Mouse (Mus musculus): ENCODE measurements around the gene Ftl1. TPM values are rescaled to one million over a fixed set of nuclear protein-coding genes. Genes with fewer than 3 reads are reported as not detected.
"Not testable (repeated sequence)": the region's sequence is repeated elsewhere in the genome, so short reads cannot be mapped to it uniquely, and the experiment has no call there.

The Ftl1 gene
- 638 and 688 TPM in 2 replicates for total RNA-seq (2021)
- long read RNA-seq, experiment 1, transcript Ftl1-205 (3 exons, 825 nt): minor isoform, 11 of 984 reads
- long read RNA-seq, experiment 1, transcript Ftl1-206 (2 exons, 604 nt): minor isoform, 5 of 984 reads
- long read RNA-seq, experiment 1, transcript Ftl1-201 (4 exons, 968 nt): major isoform, 958 of 984 reads
- long read RNA-seq, experiment 1, partial matches to known transcripts: 3 of 984 reads
- long read RNA-seq, experiment 1, other reads (novel, unspliced or antisense): 5 of 984 reads
- long read RNA-seq, experiment 2, transcript Ftl1-205 (3 exons, 825 nt): minor isoform, 10 of 1,034 reads
- long read RNA-seq, experiment 2, transcript Ftl1-201 (4 exons, 968 nt): major isoform, 1,010 of 1,034 reads
- long read RNA-seq, experiment 2, partial matches to known transcripts: 6 of 1,034 reads
- long read RNA-seq, experiment 2, other reads (novel, unspliced or antisense): 2 of 1,034 reads

DNA sequence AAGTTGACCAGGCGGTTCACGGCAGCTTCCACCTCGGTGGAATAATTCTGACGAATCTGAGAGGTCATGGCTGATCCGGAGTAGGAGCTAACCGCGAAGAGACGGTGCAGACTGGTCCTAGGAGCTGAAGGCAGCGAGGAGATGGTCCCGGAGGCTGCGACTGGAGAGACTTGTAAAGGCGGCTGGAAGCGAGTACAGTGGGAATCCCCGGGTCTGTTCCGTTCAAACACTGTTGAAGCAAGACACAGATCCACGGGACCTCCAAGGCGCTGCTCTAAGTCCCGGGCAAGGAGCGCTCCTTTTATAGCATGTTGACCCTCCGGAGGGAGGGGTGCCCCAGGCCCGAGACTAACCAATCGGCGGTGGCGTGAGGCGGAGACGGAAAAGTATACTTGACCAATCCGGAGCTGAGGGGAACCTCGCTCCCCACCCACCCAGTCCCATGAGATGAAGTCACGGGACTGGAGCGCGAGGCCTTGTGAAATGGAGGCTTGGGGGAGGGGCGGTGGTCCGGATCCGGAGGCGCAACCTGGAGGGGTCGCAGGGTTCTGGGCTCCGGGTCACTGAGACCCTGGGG lies at the start of gene Ftl1:
Gene Ftl1, minus strand, starts transcription at position 321 of the 577 bp plus-strand sequence.
- DNase-seq: peak; percentile 98

DNA sequence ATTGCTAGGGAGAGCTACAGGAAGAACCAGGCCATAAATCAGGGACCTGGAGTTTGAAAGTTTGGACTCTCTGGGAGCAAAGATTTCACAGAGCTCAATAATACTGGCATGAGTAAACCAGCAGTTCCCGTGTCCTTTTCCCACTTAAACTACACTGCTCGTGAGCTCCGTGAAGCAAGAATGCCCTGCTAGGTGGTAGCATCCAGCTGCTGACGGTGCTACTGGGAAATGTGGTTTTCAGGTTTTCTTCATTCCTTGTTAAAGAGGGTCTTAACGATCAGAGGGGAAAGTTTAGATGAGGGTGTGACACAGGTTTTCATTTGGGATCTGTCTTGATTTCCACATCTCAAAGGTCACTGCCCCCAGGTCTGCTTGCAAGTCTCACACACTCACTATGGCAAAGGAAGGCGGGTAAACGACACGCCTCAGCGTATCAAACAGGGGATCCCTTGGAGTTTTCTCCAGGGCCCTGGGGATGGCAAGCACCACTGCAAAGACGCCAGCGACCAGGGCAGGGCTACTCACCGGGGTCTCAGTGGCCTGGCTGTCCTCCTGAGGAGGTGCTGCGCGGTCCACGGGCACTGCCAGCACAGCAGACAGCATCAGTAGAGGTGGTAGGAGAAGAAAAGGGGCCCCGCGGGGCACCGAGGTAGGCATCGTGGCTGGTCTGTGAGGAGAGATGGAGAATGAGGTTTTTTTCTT lies 49.6 kb upstream of the Ftl1 start:
- no peak for DNase-seq

DNA sequence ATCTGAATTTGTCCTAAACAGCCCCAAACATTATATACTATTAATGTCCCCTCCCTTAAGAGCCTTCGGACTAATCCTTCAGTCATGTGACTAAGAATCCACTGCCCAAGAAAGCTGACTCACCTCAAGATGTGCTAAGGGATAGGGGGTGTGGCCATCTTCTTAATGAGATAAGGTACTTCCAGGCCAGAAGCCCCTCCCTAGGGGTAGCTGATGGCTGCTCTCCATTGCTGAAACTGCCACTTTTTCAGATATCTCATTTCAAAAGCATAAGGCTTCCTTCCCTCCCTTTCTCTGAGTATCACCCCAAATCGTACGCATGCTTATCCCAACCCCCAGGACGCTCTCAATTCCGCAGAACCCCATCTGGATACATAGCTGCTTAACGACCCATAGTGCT lies 48.9 kb upstream of the Ftl1 start:
- no peak for DNase-seq

DNA sequence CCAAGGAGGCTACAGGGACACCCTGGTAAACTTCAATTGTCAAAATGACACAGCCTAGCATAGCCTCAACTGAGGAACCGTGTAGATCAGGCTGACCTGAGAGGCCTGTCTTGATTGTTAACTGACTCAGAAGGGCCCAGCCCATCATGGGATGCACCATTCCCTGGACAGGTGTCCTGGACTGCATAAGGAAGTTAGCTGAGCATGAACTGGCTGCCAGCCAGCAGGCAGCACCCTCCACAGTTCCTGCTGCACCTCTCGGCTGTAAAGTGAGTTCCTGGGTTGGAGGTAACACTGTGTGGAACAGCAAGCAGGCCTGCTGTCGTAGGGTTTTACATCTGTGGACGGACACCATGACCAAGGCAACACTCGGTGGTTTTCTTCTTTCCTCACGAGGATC lies 47.9 kb upstream of the Ftl1 start:
- no peak for DNase-seq

DNA sequence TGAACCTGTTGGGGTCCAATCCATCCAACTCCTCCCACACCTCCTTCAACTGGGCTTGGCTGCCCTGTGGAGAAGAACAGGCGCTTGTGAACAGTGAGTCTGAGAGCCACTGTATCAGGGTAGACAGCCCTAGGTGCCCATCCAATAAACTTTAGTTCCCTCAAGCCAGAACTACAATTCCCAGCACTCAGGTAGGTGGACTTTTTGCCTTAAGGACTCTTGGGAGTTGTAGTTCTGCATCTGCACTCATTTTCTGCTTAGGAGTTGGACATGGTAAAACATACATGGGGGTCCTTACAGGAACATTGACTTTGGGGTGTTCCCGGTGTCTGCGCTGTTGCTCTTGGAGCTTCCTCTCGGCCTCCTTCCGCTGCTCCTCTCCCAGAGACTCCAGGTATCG lies 38.7 kb upstream of the Ftl1 start:
- no peak for DNase-seq

DNA sequence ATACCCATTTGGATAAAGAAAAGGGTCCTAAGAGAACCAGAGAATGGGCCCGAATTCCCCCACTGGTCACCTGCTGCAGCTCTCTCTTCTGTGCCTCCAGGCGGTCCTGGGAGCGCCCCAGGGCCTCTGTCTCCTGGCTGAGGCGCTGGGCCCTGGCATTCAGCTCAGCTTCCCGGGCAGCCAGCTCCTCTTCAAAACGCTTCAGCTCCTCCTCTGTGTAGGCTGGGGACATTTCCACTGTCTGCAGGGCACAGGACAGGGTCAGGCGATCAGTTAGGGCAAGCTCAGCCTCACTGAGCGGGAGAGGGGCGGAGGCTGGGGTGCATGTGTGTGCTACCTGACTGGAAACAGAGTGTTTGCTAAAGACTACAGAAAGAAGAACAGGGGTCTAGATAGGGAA lies 34.9 kb upstream of the Ftl1 start:
- DNase-seq: no peak

DNA sequence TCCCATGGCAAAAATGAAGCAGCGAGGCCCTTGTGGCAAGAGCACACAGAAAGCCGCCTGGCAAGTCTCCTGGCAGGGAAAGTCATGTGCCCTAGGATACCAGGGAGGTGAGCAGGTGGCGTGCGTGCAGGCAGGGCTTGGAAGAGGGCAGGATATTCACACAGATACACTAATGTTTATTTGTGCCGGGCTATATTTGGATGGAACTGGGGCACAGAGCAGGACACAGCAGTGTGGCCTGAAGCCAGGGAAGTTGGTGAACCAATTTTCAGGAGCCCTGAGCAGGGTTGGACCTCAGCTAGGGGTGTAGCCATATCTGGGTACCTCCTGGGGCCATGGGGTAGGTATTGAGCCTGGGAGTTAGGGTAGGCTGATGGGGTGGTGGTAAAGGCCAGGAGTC lies 33.3 kb upstream of the Ftl1 start:
- DNase-seq: peak; percentile 38

DNA sequence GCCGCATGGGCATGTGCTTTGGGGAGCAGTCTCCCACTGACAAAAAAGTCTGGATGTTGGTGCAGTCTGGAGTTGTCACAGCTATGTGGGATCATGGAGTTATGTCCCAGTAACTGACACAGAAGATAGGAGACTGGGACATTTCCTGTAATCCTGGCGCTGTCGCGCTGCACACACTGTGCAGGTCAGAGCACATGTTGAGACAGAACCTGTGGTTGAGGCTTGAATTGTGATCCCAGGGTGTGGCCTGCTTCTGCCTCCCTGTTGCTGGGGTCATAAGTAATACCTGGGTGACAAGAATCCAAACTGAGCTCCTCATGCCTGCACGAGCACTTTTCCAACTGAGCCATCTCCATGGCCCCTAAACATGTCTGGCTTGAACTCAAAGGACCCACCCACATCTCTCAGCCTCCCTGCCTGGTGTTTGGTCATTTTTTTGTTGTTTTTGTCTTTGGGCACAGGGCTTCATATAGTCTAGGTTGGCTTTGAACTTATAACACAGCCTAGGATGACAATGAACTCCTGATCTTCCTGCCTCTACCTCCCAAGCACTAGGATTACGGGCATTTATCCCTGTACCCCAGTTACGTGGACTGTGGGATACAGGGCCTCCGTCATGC lies 32.7 kb upstream of the Ftl1 start:
- no peak for DNase-seq

DNA sequence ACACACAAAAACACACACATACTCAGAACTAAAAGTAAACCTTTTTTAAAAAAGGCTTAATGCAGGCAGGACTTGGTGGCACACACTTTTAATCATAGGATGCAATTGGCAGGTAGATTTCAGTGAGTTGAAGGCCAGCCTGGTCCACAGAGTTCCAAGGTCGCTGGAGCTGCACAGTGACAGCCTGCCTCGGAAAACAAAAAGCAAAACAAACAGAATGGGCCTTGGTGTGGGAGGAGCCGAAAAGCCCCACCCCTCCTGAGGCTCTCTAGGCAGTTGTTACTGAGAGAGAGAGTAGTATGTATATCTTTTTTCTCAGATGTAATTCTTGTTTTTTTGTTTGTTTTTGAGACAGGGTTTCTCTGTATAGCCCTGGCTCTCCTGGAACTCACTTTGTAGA lies 31.6 kb upstream of the Ftl1 start:
- DNase-seq: peak; percentile 69

DNA sequence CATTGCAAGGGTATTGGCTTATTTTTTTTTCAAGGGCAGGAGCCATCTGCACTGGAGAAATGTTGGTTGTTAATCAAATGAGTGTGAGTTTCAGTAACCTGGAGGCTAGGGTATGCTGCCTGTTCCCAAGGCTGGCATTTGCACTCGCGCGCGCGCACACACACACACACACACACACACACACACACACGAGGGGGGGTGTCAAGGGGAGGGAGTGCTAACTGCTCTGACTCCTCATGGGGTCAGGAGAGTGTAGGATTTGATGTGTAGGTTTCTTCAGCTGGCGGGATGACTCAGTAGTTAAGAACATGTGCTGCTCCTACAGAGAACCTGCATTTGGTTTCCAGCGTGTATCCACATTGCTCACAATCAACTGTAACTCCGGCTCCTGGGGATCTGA lies 31.1 kb upstream of the Ftl1 start:
- DNase-seq: peak; percentile 65

DNA sequence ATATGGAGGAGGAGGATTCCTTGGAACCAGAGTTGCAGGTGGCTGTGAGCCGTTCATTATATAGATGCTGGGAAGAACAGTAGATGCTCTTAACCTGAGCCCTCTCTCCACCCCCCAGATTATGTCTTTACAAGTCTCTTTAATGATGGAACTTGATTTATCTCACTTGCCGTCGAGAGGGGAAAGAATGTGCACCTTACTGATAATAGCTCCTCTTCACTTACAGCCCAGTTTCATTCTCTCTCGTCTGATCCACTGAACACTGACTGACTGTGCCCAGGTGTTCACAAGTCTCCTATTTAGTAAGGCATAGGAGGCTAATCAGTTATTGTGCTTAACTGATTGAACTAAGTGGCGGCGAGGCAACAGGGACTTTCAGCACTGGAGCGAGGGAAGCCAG lies 29.9 kb upstream of the Ftl1 start:
- DNase-seq: no peak

DNA sequence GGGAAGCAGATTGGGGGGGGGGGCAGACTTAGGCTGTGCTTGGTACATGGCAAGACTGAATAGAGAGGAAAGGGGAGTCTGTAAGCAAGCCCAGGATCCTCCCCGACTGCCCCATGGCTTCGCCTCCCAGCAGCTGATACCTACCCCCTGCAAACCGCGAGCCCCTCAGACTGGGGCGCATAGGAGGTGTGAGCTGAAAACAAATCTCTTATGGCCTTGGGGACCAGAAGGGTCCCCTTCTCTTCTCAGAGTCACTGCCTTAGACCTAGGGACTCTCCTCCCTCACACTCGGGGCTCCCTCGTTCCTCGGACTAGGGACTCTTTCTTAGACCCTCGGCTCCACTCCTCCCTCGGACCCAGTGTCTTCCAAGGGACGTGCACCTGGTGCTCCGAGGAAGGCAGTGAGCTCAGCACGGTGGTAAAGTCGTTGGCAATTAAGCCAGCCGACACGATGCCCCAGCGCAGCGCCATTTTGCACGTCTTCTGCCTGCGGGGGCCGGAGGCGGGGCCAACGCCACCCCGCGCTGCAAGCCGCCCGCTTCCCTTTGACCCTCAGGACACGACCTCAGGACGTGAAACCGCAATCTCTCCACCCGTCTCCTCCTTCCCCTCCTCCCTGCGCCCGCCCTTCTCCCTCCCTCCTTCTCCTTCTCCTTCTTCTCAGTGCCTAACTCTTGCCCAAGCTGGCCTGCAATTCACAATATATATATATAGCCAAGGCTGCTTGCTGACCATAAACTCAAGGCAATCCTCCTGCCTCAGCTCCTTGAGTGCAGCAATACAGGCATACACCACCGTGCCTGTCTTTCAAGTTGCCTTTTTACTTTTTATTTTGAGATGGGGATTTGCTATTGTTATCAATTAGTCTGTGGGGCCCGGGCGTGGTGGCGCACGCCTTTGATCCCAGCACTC lies 28.9 kb upstream of the Ftl1 start, which contains the start of gene Dhdh:
Gene Dhdh, minus strand, starts transcription at position 513 of the 912 bp plus-strand sequence.
- DNase-seq: peak; percentile 91

DNA sequence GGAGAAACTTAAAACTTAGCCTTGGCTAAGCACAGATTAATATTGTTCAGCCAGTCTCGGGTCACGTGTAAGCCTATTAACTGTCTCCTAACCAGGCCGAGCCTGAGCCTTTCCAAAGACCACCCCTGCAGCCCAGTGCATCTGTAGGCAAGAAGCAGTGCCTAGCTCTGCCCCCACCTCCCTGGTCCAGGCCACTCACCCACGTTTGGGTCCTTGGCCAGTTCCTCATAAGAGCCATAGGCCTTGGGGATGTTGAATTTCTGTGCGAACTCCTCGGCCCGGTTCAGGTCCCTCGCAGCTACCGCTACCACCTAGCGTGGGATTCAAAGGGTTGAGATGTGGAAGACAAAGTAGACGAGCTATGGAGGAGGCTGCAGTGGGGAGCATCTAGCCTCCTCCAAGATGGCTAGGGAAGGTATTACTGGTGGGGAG lies 28.2 kb upstream of the Ftl1 start:
- DNase-seq: peak; percentile 37

DNA sequence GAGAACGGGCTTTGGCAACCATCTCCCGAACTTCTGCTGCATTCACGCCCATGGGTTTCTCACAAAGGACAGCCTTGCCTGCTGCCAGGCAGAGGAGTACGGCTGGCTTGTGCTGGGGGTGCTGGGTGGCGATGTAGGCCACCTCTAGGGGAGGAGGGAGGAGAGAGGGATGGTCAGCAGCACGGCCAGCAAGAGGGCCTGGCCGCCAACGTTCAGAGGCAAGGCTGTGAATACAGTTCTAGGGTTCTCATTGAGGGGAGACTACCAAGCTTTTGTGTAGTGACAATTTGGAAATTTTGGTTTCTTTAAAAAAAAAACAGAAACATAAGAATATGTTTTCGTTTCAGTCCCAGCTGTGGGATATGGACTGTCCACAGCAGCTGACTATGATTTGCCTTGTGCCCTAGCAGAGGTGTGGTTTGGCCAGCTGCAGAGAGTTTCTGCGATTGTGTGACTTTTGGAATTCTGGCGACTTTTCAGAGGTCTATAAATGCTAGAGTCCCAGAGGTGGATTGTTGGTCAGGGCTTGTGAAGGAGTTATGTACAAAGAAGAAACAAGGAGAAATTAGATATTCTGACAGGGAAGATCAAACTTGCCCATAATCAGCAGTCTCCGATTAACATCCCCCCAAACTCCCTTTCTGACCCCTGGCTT lies 27.2 kb upstream of the Ftl1 start, which contains the start of gene Gm45808:
Gene Gm45808, minus strand, starts transcription at position 51 of the 655 bp plus-strand sequence.
- DNase-seq: no peak

DNA sequence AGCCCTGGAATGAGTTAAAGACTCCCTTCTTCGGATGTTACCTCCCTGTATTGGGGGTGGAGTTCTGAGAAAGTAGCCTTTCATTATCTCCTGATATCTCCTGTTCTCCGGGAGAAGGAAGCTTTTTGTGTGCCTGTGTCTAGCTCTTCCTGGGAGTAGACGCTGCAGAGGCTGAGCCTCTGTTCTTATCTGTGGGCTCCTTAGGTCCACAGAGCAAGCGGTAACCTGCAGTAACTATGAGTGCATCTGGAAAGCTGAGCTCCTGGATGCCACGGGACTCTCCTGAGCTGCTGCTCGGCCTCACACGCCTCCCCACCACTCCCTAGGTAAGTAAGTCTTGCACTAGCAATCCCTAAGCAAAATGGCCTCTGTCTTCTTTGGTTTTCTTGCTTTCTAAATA lies 26.5 kb upstream of the Ftl1 start:
- DNase-seq: no peak

DNA sequence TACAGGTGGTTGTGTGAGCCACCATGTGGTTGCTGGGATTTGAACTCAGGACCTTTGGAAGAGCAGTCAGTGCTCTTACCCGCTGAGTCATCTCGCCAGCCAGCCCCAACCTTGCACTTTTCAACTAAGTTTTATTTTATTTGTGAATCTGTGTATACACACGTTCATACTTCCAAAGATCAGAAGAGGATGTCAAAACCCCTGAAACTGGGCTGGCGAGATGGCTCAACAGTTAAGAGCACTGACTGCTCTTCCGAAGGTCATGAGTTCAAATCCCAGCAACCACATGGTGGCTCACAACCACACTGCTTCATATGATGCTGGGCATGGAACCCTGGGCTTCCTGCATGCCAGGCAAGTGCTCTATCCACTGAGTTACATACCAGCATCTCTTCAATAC lies 25.3 kb upstream of the Ftl1 start:
- not testable (repeated sequence) for DNase-seq

DNA sequence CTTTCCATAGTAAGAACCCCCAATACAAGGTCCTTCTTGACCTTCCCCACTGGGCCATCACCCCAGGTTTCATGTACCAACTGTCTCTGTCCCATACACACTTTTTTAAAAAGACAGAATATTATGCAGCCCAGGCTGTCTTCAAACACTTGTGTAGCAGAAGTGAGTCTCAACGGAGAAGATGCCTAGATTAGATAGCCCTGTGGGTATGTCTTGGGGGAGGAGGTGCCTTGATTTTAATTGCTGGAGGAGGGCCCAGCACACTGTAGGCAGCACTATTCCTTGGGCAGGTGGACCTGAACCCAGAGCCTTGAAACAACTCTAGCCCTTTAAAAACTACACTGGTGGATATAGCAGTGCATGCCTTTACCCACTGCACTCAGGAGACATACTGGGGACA lies 22.5 kb upstream of the Ftl1 start:
- no peak for DNase-seq

DNA sequence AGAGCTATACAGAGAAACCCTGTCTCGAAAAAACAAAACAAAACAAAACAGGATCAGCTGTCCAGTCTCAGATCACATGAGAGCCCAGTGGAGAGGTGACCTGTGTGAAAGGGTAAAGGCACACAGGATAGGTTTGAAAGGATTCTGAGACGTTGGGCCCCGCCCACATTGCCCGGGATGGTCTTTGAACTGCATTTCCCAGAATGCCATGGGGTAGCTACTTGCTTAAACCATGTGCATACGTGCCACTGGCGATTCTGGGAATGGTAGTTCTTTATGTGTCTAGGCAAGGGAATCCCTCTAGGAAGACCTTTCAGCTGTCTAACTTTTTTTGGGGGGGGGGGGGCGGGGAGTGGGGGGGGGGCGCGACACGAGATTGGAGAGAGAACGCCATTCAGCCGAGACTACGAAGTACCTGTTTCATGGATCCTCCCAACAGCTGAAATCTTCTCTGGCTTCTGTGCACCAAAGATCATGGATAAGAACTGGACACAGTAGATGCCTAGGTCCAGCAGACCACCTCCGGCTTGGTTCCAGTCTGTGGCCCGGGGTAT lies 21.8 kb upstream of the Ftl1 start, which contains the start of gene Tulp2:
Gene Tulp2, plus strand, starts transcription at position 504 of the 554 bp plus-strand sequence.
- DNase-seq: peak; percentile 71

DNA sequence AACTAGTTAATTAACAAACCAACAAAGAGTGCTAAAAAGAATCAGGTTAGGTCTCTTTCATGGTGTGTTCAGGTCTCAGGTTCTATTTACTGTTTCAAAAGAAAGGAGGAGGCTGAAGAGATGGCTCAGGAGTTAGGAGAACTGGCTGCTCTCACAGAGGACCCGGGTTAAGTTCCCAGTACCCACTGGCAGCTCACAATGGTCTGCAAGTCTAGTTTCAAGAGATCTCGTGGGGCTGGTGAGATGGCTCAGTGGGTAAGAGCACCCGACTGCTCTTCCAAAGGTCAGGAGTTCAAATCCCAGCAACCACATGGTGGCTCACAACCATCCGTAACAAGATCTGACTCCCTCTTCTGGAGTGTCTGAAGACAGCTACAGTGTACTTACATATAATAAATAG lies 20.6 kb upstream of the Ftl1 start:
- not testable (repeated sequence) for DNase-seq

DNA sequence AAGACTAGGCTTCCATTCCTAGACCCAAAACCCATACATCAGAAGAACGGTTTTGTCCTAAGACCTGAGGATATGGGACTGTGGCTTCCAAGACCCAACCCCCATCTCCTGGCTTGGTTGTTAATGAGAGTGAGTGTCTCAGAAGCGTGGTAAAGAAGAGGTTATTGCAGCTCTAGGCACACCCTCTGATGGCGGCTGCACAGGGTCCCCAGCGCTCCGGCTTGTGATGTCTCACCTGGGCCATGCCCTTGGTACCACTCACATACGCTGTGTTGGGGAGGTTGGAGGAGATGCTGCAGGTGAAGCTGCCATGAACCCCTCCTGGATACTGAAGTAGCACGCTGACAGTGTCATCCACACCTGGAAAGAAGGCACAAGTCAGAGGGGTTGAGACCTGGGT lies 19.1 kb upstream of the Ftl1 start:
- DNase-seq: no peak

DNA sequence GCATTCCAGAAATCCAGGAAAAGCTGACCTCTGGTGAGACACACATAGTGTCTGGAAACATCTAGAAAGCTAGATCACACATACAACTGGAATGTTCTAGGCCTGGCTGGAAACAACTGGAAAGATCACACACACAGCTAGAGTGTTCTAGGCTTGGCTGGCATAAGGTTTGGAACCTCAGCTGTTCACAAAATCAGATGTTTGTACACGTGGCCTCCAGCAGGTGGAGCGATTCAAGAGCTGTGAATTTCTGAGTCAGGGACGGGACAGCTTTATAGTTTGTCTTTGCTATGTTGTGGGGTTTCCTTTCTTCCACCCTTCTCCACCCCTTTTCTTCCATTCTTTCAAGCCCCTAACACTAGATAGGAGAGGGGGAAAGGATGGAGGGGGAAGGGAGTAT lies 17.3 kb upstream of the Ftl1 start:
- DNase-seq: peak; percentile 75

All from adrenal gland, postnatal 14 days (tissue).